Mouse (Mus musculus) stomach, embryonic 14.5 days (tissue): ENCODE results near the gene Ubr3. TPM values are rescaled to one million over a fixed set of nuclear protein-coding genes. Genes with fewer than 3 reads are reported as not detected.

Source experiments
- polyA plus RNA-seq: library from polyadenylated mRNA; unstranded; fragments of >200 nt; fragmentation: Nextera tagmentation; extraction: Ambion mirVana; gene quantifications from 2 replicates; pipeline ENCODE4 v1.2.1, GENCODE M21; 2014

Ubr3 gene
- polyA plus RNA-seq, 1 experiment from 2014 or later = 19.6 TPM

Other genes starting within 250 kb of the Ubr3 start
- 0.51 and 0.52 TPM in 2 replicates for gene Klhl41, start 227.1 kb upstream of the Ubr3 start, polyA plus RNA-seq
- 13.3 and 16.9 TPM in 2 replicates for gene Fastkd1, start 183.7 kb upstream of the Ubr3 start, polyA plus RNA-seq
- gene Ppig, start 174.7 kb upstream of the Ubr3 start, polyA plus RNA-seq = 125 and 134 TPM in 2 replicates
- 2.4 and 2.5 TPM in 2 replicates for gene Ccdc173, start 107.7 kb upstream of the Ubr3 start, polyA plus RNA-seq
- 21.8 and 24.8 TPM in 2 replicates for gene Phospho2, start 107.6 kb upstream of the Ubr3 start, polyA plus RNA-seq
- 42.8 and 47.3 TPM in 2 replicates for gene Klhl23, start 75.3 kb upstream of the Ubr3 start, polyA plus RNA-seq
- gene Ssb, start 35.7 kb upstream of the Ubr3 start, polyA plus RNA-seq = 316 and 339 TPM in 2 replicates
- gene Mettl5, start 11.6 kb upstream of the Ubr3 start, polyA plus RNA-seq = 41.6 and 44.0 TPM in 2 replicates
- 0.41 and 0.43 TPM in 2 replicates for gene Myo3b, start 141.9 kb downstream of the Ubr3 start, polyA plus RNA-seq